Mouse (Mus musculus) right cerebral cortex, postnatal 36 days (tissue): Measurements from ENCODE around the gene Defb3.
"Not testable (repeated sequence)": the region's sequence is repeated elsewhere in the genome, so short reads cannot be mapped to it uniquely, and the experiment has no call there.

Experiments used
- DNase-seq, 2 experiments: peaks; one replicate each; pipeline ENCODE4 v3.0.0; 2022; ENCODE audit warnings: low spot score in 2 of 2, mixed read lengths in 1 of 2

The Defb3 gene

DNA sequence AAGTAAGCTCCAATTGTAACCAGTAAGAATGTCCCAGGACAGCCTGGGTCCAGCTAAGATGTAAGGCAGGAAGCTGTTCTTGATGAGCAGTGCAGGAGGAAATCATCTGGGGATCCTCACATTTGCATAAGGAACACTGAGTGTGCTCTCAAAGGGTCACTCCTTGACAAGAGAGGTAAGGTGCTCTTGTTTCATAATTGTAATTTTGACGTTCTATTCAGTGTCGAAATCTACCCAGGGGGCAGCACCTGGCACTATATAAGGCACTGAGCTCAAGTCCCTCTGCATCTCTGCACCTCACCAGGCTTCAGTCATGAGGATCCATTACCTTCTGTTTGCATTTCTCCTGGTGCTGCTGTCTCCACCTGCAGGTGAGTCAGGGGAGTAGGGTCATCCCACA lies at the start of gene Defb3:
Gene Defb3 (plus strand): TSS at position 301 of the 400 bp plus-strand sequence.
- DNase-seq = not testable (repeated sequence)

DNA sequence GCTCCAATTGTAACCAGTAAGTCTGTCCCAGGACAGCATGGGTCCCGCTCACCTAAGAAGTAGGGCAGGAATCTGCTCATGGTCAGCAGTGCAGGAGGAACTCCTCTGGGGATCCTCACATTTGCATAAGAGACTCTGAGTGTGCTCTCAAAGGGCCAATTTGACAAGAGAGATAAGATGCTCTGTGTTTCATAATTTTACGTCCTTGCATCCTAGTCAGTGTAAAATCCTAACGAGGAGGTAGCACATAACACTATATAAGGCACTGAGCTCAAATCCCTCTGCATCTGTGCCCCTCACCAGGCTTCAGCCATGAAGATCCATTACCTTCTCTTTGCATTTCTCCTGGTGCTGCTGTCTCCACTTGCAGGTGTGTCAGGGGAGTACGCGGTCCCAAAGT lies 45.9 kb upstream of the Defb3 start, which contains the start of gene Defb5:
Gene Defb5 (plus strand): TSS at position 301 of the 400 bp plus-strand sequence.
- DNase-seq = no peak

DNA sequence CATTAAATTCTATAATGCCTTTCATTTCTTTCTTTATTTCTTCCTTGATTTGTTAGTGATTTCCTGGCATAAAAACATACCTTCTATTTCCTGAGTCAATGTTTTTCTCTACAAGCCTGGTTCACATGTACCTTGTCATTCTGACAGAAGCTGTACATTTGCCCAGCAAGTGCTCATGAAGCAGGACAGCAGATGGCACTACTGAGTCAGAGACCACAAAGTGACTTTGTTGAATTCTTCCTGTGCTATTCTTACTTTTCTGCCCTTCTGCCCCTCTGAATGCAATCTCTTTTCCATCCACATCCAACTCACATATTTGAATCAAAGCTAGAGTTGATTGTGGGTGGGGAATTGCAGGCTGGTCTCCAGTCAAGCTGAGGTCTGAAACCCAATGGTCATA lies 35.0 kb upstream of the Defb3 start:
- no peak for DNase-seq

DNA sequence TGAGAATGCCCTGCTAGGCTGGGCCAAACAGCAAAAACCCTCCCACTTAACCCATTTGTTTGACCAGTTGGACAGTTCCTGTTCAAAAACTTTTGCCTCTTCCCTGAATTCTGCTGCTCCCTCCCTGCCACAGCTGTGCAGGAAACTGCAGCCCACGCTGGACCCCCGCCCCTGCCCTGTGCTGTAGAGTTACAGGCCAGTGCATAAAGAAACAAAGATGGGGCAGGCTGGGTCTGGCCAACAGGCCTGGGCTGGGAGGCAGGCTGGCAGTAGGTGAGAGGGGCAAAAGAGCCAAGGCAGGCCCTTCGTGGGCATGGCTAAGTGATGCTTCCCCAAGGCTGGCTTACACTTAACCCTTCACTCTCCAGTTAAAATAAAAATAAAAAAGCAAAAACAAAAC lies 33.5 kb upstream of the Defb3 start:
- DNase-seq = no peak

GRCm38 (mm10) chr8:19298361-19298760 lies 5.2 kb downstream of the Defb3 start:
- not testable (repeated sequence) for DNase-seq

- DNase-seq = no peak
These were observed 38.7 kb downstream of the Defb3 start for GRCm38 (mm10) chr8:19331836-19332235.
